Mouse (Mus musculus): ENCODE measurements around the gene Cd101. TPM values are rescaled to one million over a fixed set of nuclear protein-coding genes. Genes with fewer than 3 reads are reported as not detected.

Gene Cd101
- polyA plus RNA-seq, 1 experiment from 2014 or later: 0.05 TPM

Other genes starting within 250 kb of the Cd101 start
- not detected in 2 replicates for gene Vtcn1, start 204.1 kb downstream of the Cd101 start, polyA plus RNA-seq (2014; fragmentation: Nextera tagmentation; extraction: Ambion mirVana)
- gene Trim45, start 107.4 kb downstream of the Cd101 start, polyA plus RNA-seq (2014; fragmentation: Nextera tagmentation; extraction: Ambion mirVana): 6.2 and 7.0 TPM in 2 replicates
- 4.8 and 5.5 TPM in 2 replicates for gene Ttf2, start 59.9 kb downstream of the Cd101 start, polyA plus RNA-seq (2014; fragmentation: Nextera tagmentation; extraction: Ambion mirVana)
- 3.6 and 3.7 TPM in 2 replicates for gene Ptgfrn, start 80.7 kb upstream of the Cd101 start, polyA plus RNA-seq (2014; fragmentation: Nextera tagmentation; extraction: Ambion mirVana)